Mouse (Mus musculus) liver, embryonic 13.5 days (tissue): ENCODE measurements around the gene Elmo2. TPM values are rescaled to one million over a fixed set of nuclear protein-coding genes. Genes with fewer than 3 reads are reported as not detected.

Experiments
- ATAC-seq: fragments of 200-750 bp; cut with Nextera tagmentation; 2 replicates; pipeline ENCODE4 v1.8.0; 2017; ENCODE audit warnings: low read depth, mild to moderate bottlenecking, moderate number of reproducible peaks, moderate library complexity
- DNase-seq: peaks from one replicate; pipeline ENCODE4 v3.0.0; 2022
- H3K27ac ChIP-seq: fragments of 300-500 bp; sonication (generic); 2 replicates; pipeline ENCODE4 v1.5.1; 2015; ENCODE audit warnings: moderate library complexity, mild to moderate bottlenecking, inconsistent platforms
- H3K27me3 ChIP-seq: fragments of 300-500 bp; sonication (generic); 2 replicates; pipeline ENCODE4 v1.6.1; 2015; ENCODE audit warnings: mild to moderate bottlenecking, inconsistent platforms
- H3K36me3 ChIP-seq: fragments of 300-500 bp; sonication (generic); 2 replicates; pipeline ENCODE4 v1.6.1; 2015; ENCODE audit warnings: mild to moderate bottlenecking, inconsistent platforms
- H3K4me1 ChIP-seq: fragments of 300-500 bp; sonication (generic); replicated peaks from 2 replicates; pipeline ENCODE4 v1.6.1; 2015; ENCODE audit warnings: inconsistent platforms
- H3K4me2 ChIP-seq: fragments of 300-500 bp; sonication (generic); 2 replicates; pipeline ENCODE4 v1.6.1; 2015; ENCODE audit warnings: inconsistent platforms, mild to moderate bottlenecking, moderate library complexity
- H3K4me3 ChIP-seq: fragments of 300-500 bp; sonication (generic); replicated peaks from 2 replicates; pipeline ENCODE4 v1.5.1; 2015; ENCODE audit warnings: mild to moderate bottlenecking, inconsistent platforms
- H3K9ac ChIP-seq: fragments of 300-500 bp; sonication (generic); 2 replicates; pipeline ENCODE4 v1.6.1; 2015; ENCODE audit warnings: mild to moderate bottlenecking, inconsistent platforms
- H3K9me3 ChIP-seq: fragments of 300-500 bp; sonication (generic); replicated peaks from 2 replicates; pipeline ENCODE4 v1.6.1; 2016; ENCODE audit warnings: inconsistent platforms
- WGBS: fragments of 180-500 bp; shearing (Covaris S2); methylation state at CpG from one replicate; pipeline ENCODE4 v1.1.7; 2015; ENCODE audit not compliant: insufficient replicate concordance; 5-methylcytosine and 5-hydroxymethylcytosine counted together
- polyA plus RNA-seq: library from polyadenylated mRNA; unstranded; fragments of >200 nt; fragmentation: Nextera tagmentation; extraction: Ambion mirVana; gene quantifications from 2 replicates; pipeline ENCODE4 v1.2.1, GENCODE M21; 2015

Elmo2 gene
- polyA plus RNA-seq, 1 experiment from 2014 or later = 14.2 TPM

DNA sequence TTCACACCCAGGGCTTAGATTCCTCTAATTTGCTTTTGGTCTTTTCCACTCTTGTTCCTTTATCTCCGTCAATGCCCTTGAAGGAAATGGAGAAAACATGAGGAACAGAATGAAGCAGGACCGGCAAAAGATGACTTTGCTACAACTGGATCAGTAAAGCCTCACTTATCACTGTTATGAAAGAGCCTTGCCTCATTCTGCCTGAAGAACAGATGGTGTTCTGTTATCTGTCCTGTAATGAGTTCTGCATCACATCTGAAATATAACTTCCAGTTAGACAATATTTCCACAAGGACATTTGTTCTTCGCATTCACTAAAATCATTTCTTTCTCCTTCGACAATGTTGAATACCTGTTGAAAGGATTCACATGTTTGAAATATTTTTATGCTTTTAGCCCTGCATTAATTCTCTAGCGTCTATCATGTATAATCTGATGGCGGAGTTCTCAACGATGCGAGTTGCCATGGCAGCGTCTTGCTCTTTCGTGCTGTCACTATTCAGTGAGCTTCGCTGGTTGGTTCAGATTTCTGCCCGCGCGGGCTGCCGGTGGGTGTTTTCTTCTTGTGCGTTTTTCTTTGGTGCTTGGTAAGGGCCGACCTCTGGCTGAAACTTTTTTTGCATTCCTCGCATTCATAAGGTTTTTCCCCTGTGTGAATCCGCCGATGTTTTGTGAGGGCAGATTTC is 25.7 kb upstream of the Elmo2 start:
- DNase-seq (no peak), ATAC-seq (no peak)
- H3K27ac ChIP-seq = no peak overlapping the region
- no peak overlapping the region for H3K4me3 ChIP-seq
- no peak overlapping the region for H3K9ac ChIP-seq
- H3K36me3 ChIP-seq = no peaks in the 10 kb centered on the region
- H3K4me2 ChIP-seq = no peak overlapping the region
- peaks cover 17% of the 10 kb centered on the region; the same call in 1 of the 2 replicates for H3K9me3 ChIP-seq
- no peaks in the 10 kb centered on the region for H3K4me1 ChIP-seq
- 79% methylated on average over 20 of the region's 20 CpGs for WGBS
- H3K27me3 ChIP-seq = no peaks in the 10 kb centered on the region

DNA sequence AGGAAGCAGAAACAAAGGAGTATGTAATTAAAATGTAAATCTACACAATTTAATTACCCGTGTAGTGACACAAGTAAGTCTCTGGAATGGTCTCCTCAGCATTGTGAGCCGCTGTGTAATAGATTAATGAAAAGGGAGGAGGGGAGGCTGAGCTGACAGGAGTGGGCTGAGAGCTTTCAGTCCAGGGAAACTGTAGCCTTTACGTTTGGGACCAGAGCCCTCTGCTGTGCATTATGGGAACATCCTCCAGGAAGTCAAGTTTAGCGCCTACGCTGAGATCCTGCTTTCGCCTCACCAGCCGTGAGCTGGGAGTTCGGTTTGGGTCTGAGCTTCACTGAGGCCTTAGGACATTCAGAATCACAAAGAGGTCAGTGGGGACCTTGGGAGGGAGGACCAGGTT is 23.2 kb upstream of the Elmo2 start:
- Histone ChIP-seq H3K36me3 (no peaks in the 10 kb centered on the region), H3K9me3 (peaks cover 17% of the 10 kb centered on the region; the same call in 1 of the 2 replicates), H3K27ac (no peak overlapping the region), H3K4me3 (no peak overlapping the region), H3K4me2 (no peak overlapping the region), H3K4me1 (no peaks in the 10 kb centered on the region), H3K27me3 (no peaks in the 10 kb centered on the region), H3K9ac (no peak overlapping the region)
- DNase-seq = no peak
- ATAC-seq = no peak
- 32% methylated on average over 8 of the region's 8 CpGs for WGBS

DNA sequence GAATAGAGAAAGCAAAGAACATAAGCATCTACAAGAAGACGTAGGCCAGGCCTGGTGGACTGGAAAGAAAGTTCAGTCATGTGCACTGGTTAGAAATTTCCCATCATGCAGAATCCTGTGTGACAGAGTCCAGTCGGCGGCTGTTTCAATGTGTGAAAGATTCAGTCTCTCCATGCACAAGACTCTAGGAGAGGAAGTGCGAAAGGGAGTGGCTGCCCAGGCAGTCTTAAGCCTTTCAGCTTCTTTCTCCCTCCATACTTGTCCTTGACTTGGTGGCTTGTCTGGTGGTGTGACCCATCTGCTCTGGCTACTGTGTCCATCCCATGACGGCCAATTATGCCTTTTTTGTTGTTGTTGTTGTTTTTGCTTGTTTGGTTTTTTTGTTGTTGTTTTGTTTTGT is 19.9 kb upstream of the Elmo2 start:
- H3K9ac ChIP-seq = no peak overlapping the region
- ATAC-seq = no peak
- no peaks in the 10 kb centered on the region for H3K4me1 ChIP-seq
- DNase-seq = no peak
- no peak overlapping the region for H3K4me3 ChIP-seq
- 60% methylated on average over 5 of the region's 5 CpGs for WGBS
- no peak overlapping the region for H3K4me2 ChIP-seq
- H3K27me3 ChIP-seq = no peaks in the 10 kb centered on the region
- no peaks in the 10 kb centered on the region for H3K9me3 ChIP-seq
- H3K36me3 ChIP-seq = no peaks in the 10 kb centered on the region
- H3K27ac ChIP-seq = no peak overlapping the region

DNA sequence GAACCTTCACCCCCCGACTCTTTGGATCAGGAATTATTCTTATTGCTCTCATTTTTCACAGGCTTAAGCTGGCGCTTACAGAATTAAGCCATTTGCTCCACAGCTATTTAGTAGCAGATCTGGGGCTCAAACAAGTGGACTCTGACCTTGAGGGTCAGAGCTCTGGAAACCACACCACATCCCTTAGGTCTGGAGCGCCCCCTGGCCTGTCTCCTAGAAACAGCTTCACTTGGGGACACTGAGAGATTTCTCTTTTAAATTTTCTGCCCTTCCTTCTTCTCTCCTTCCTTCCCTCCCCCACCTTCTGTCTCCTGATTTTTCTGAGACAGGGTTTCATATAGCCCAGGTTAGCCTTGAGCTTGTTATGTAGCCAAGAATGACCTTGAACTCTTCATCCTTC is 10.9 kb upstream of the Elmo2 start:
- Histone ChIP-seq H3K9ac (no peak overlapping the region), H3K4me3 (no peak overlapping the region), H3K27ac (no peak overlapping the region), H3K36me3 (no peaks in the 10 kb centered on the region), H3K4me1 (no peaks in the 10 kb centered on the region; the same call in 1 of the 2 replicates), H3K4me2 (no peak overlapping the region), H3K27me3 (no peaks in the 10 kb centered on the region), H3K9me3 (no peaks in the 10 kb centered on the region)
- WGBS = 28% methylated on average over 3 of the region's 3 CpGs
- no peak for DNase-seq
- no peak for ATAC-seq

DNA sequence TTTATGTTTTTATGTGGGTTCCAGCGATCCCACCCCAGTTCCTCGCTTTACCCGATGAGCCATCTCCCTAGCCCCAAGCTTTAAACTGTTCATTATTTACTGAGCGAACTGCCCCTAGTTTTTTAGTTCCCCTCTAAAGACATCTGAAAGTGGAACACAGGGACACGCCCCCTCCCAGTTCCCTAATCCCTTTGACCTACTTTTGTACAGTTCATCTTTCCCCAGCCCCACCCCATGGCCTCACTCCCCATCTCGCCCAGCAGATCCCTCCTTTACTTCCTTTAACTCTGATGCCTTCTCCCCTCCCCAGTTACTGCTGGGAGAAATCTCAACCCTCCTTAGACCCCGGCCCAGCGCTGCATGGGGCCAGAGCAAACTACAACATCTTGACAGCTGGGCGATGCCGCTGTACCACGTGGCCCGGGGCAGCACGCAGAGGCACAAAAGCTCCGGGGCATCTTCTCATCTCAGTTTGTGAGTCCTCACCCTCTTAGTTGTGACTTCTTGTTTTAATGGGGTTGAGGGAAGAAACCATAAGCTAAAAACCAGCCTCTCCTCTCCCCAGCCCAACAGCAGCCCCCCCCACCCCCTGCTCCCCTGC is 6.4 kb upstream of the Elmo2 start:
- H3K4me2 ChIP-seq = no peak overlapping the region
- WGBS = 36% methylated on average over 14 of the region's 14 CpGs
- H3K4me1 ChIP-seq = peaks cover 23% of the 10 kb centered on the region
- no peaks in the 10 kb centered on the region for H3K27me3 ChIP-seq
- ATAC-seq (no peak), DNase-seq (no peak)
- no peak overlapping the region for H3K9ac ChIP-seq
- no peak overlapping the region for H3K27ac ChIP-seq
- H3K36me3 ChIP-seq = no peaks in the 10 kb centered on the region
- H3K9me3 ChIP-seq = no peaks in the 10 kb centered on the region
- H3K4me3 ChIP-seq = no peak overlapping the region

GRCm38 (mm10) chr2:165329703-165330102 is 3.4 kb upstream of the Elmo2 start:
- no peaks in the 10 kb centered on the region for H3K27me3 ChIP-seq
- ATAC-seq (no peak), DNase-seq (no peak)
- no peak overlapping the region for H3K4me3 ChIP-seq
- H3K9me3 ChIP-seq = no peaks in the 10 kb centered on the region
- H3K9ac ChIP-seq = no peak overlapping the region
- H3K4me1 ChIP-seq = peaks cover 48% of the 10 kb centered on the region
- WGBS = 0% methylated on average over 3 of the region's 3 CpGs
- H3K36me3 ChIP-seq = no peaks in the 10 kb centered on the region
- H3K4me2 ChIP-seq = no peak overlapping the region
- no peak overlapping the region for H3K27ac ChIP-seq

GRCm38 (mm10) chr2:165328746-165329145 is 2.5 kb upstream of the Elmo2 start:
- no peak overlapping the region for H3K9ac ChIP-seq
- H3K36me3 ChIP-seq = no peaks in the 10 kb centered on the region
- H3K4me3 ChIP-seq = no peak overlapping the region
- H3K27ac ChIP-seq = no peak overlapping the region
- WGBS = 45% methylated on average over 5 of the region's 5 CpGs
- DNase-seq = no peak
- peaks cover 58% of the 10 kb centered on the region for H3K4me1 ChIP-seq
- H3K9me3 ChIP-seq = no peaks in the 10 kb centered on the region
- H3K4me2 ChIP-seq = no peak overlapping the region
- no peaks in the 10 kb centered on the region for H3K27me3 ChIP-seq
- no peak for ATAC-seq

DNA sequence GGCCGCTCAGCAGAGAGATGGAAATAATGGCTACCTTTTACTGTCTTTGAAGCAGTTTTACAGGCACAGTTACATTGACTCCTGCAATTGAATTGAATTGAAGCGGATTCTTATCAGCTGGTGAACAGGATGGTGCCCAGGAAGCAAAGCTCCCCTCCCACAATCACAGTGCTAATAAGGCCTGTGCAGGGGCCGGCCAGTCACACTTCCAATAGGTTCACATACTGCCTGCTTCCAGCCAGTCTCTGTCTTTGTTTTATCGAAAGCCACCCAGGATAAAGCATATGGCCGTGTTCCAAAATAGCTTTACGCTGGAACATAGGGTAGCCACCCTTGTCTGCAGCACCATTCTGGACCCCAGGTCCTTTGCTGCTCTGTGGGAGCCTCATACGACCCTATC is 1.1 kb upstream of the Elmo2 start:
- Histone ChIP-seq H3K4me3 (peak overlapping the region; percentile 92), H3K4me2 (peak overlapping the region; percentile 95), H3K9me3 (no peaks in the 10 kb centered on the region), H3K27ac (no peak overlapping the region), H3K27me3 (no peaks in the 10 kb centered on the region), H3K9ac (no peak overlapping the region), H3K36me3 (no peaks in the 10 kb centered on the region), H3K4me1 (peaks cover 67% of the 10 kb centered on the region)
- no peak for DNase-seq
- ATAC-seq = no peak
- WGBS = 41% methylated on average over 7 of the region's 7 CpGs

- DNase-seq (no peak), ATAC-seq (peak; percentile 20)
- 4% methylated on average over 29 of the region's 30 CpGs for WGBS
- Histone ChIP-seq H3K4me3 (peak overlapping the region; percentile 92), H3K4me2 (peak overlapping the region; percentile 95), H3K27me3 (no peaks in the 10 kb centered on the region), H3K4me1 (peaks cover 83% of the 10 kb centered on the region), H3K9ac (peak overlapping the region; percentile 90), H3K36me3 (no peaks in the 10 kb centered on the region), H3K27ac (no peak overlapping the region), H3K9me3 (no peaks in the 10 kb centered on the region)
Observed at GRCm38 (mm10) chr2:165325521-165326303, 567 bp downstream of the Elmo2 start.

- Histone ChIP-seq H3K27ac (no peak overlapping the region), H3K36me3 (no peaks in the 10 kb centered on the region), H3K9ac (no peak overlapping the region), H3K27me3 (no peaks in the 10 kb centered on the region), H3K4me1 (peaks cover 87% of the 10 kb centered on the region), H3K4me3 (no peak overlapping the region), H3K9me3 (no peaks in the 10 kb centered on the region), H3K4me2 (no peak overlapping the region; the same call in 1 of the 2 replicates)
- ATAC-seq (no peak), DNase-seq (no peak)
- 67% methylated on average over 5 of the region's 5 CpGs for WGBS
Observed at GRCm38 (mm10) chr2:165323928-165324327, 2.4 kb downstream of the Elmo2 start.

- Histone ChIP-seq H3K36me3 (no peaks in the 10 kb centered on the region), H3K27me3 (no peaks in the 10 kb centered on the region), H3K4me2 (no peak overlapping the region; the same call in 1 of the 2 replicates), H3K4me1 (peaks cover 87% of the 10 kb centered on the region), H3K27ac (no peak overlapping the region), H3K9me3 (no peaks in the 10 kb centered on the region), H3K4me3 (no peak overlapping the region), H3K9ac (no peak overlapping the region)
- WGBS = 62% methylated on average over 5 of the region's 5 CpGs
- no peak for DNase-seq
- ATAC-seq = no peak
Observed at GRCm38 (mm10) chr2:165323484-165323883, 2.8 kb downstream of the Elmo2 start.
